15 mouse cellular contexts compared by ENCODE assay signal in genomic region chr7:136813691-136814325, GRCm38 (mm10).
"Had no signal": no experiment of that assay in that cellular context is flagged by ENCODE, and none has a peak within 500 bp of the region (broad histone marks: within the 10 kb centered on the region; RNA-seq: fewer than 3 reads in every experiment).

No protein-coding gene starts in this region.

- H3K4me2 ChIP-seq: limb, embryonic 12.5 days; liver, embryonic 15.5 days; midbrain, embryonic 13.5 days; stomach, embryonic 15.5 days had no signal

- H3K4me3 ChIP-seq: limb, embryonic 12.5 days; liver, embryonic 15.5 days; midbrain, embryonic 13.5 days; stomach, embryonic 15.5 days had no signal

- H3K27me3 ChIP-seq: liver, embryonic 15.5 days; midbrain, embryonic 13.5 days; stomach, embryonic 15.5 days had no signal

- H3K36me3 ChIP-seq: limb, embryonic 12.5 days; liver, embryonic 15.5 days; midbrain, embryonic 13.5 days; stomach, embryonic 15.5 days had no signal

- H3K9ac ChIP-seq: limb, embryonic 12.5 days; liver, embryonic 15.5 days; midbrain, embryonic 13.5 days; stomach, embryonic 15.5 days had no signal

- DNase-seq: kidney, postnatal 36 days; layer of hippocampus, adult 9-11 months; layer of hippocampus, postnatal 36 days; liver; lung, adult 2 months; lung, postnatal 36 days; right cerebral cortex, postnatal 14 days; thymus, adult 2 months; thymus, postnatal 25 days had no signal

- H3K9me3 ChIP-seq: limb, embryonic 12.5 days; liver, embryonic 15.5 days; midbrain, embryonic 13.5 days; stomach, embryonic 15.5 days had no signal

- H3K4me1 ChIP-seq: limb, embryonic 12.5 days; liver, embryonic 15.5 days; midbrain, embryonic 13.5 days; stomach, embryonic 15.5 days had no signal

- ATAC-seq: lung, postnatal 0 days; midbrain, embryonic 13.5 days had no signal

- H3K27ac ChIP-seq: kidney, postnatal 0 days; limb, embryonic 12.5 days; liver, embryonic 15.5 days; midbrain, embryonic 13.5 days; stomach, embryonic 15.5 days had no signal
